Mouse (Mus musculus): ENCODE measurements around the gene Gm525. TPM values are rescaled to one million over a fixed set of nuclear protein-coding genes. Genes with fewer than 3 reads are reported as not detected.

The Gm525 gene
- polyA plus RNA-seq, 1 experiment from 2014 or later, result not detected

- WGBS, result 93% methylated on average over 11 of the region's 11 CpGs
- no peak for DNase-seq (ENCODE audit: extremely low spot score, low spot score)
- Histone ChIP-seq H3K27me3 (ENCODE audit: poor library complexity, severe bottlenecking) (peaks cover 11% of the 10 kb centered on the region), H3K9me3 (no peaks in the 10 kb centered on the region), H3K4me3 (no peak overlapping the region), H3K36me3 (replicated peaks) (no peaks in the 10 kb centered on the region), H3K27ac (no peak overlapping the region), H3K4me1 (peaks cover 9% of the 10 kb centered on the region)
Observed at GRCm38 (mm10) chr11:89105823-89106222, 32.2 kb downstream of the Gm525 start.

DNA sequence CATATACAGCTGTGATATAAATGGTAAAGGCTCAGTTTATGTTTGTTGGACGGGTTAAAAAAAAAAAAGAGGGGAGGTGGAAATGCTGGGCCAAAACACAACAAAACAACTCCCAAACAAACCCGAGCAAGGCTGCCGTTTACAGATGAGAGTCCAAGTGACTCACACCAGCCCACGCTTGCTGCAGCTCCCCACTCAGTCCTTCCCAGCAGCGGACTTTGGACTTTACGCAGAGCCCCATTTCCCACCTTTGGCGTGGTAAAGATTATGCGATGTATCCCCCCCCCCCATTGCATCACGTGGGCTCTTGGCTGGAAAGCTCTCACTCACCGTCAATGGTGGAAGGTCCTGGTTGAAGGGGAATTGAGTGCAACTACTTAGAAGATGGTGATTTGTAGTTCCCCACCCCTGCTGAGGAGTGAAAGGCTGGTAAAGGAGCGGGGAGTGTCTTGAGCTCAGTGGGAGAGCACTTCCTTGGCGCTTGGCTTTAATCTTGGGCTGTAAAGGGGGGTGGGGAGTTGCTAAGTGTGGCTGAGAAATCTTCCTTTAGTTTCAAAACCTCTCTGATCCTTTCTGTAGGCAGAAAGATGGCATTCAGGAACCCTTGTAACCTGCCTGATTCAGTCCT, 33.7 kb downstream of the Gm525 start:
- peaks cover 6% of the 10 kb centered on the region for H3K4me1 ChIP-seq

GRCm38 (mm10) chr11:89124411-89124810, 50.8 kb downstream of the Gm525 start:
- WGBS, result 20% methylated on average over 13 of the region's 13 CpGs
- Histone ChIP-seq H3K4me1 (peaks cover 19% of the 10 kb centered on the region), H3K4me3 (no peak overlapping the region), H3K27me3 (ENCODE audit: poor library complexity, severe bottlenecking) (no peaks in the 10 kb centered on the region; the same call in 1 of the 2 replicates), H3K9me3 (no peaks in the 10 kb centered on the region), H3K27ac (peak overlapping the region; percentile 58), H3K36me3 (replicated peaks) (no peaks in the 10 kb centered on the region)
- peak; percentile 36 for DNase-seq (ENCODE audit: extremely low spot score, low spot score)

More for the DNA sequence above, 33.7 kb downstream of the Gm525 start:
- 34% methylated on average over 12 of the region's 12 CpGs for WGBS
- Histone ChIP-seq H3K4me3 (no peak overlapping the region), H3K9me3 (no peaks in the 10 kb centered on the region), H3K27me3 (ENCODE audit: poor library complexity, severe bottlenecking) (peaks cover under 1% of the 10 kb centered on the region; the same call in 1 of the 2 replicates), H3K27ac (no peak overlapping the region), H3K36me3 (replicated peaks) (no peaks in the 10 kb centered on the region)
- DNase-seq (ENCODE audit: extremely low spot score, low spot score), result no peak

GRCm38 (mm10) chr11:89130856-89131255, 57.2 kb downstream of the Gm525 start:
- no peak overlapping the region for H3K4me3 ChIP-seq
- 45% methylated on average over 4 of the region's 4 CpGs for WGBS
- DNase-seq (ENCODE audit: extremely low spot score, low spot score), result no peak

GRCm38 (mm10) chr11:89132406-89132805, 58.8 kb downstream of the Gm525 start:
- no peak for DNase-seq (ENCODE audit: extremely low spot score, low spot score)
- Histone ChIP-seq H3K9me3 (no peaks in the 10 kb centered on the region), H3K27ac (no peak overlapping the region), H3K27me3 (ENCODE audit: poor library complexity, severe bottlenecking) (no peaks in the 10 kb centered on the region; the same call in 1 of the 2 replicates), H3K36me3 (replicated peaks) (no peaks in the 10 kb centered on the region), H3K4me1 (no peaks in the 10 kb centered on the region; the same call in 1 of the 2 replicates), H3K4me3 (no peak overlapping the region)
- 90% methylated on average over 7 of the region's 7 CpGs for WGBS

More at GRCm38 (mm10) chr11:89130856-89131255, 57.2 kb downstream of the Gm525 start:
- H3K36me3 ChIP-seq (replicated peaks), result no peaks in the 10 kb centered on the region
- no peaks in the 10 kb centered on the region; the same call in 1 of the 2 replicates for H3K4me1 ChIP-seq
- no peaks in the 10 kb centered on the region; the same call in 1 of the 2 replicates for H3K27me3 ChIP-seq (ENCODE audit: poor library complexity, severe bottlenecking)
- H3K9me3 ChIP-seq, result no peaks in the 10 kb centered on the region
- no peak overlapping the region for H3K27ac ChIP-seq

DNA sequence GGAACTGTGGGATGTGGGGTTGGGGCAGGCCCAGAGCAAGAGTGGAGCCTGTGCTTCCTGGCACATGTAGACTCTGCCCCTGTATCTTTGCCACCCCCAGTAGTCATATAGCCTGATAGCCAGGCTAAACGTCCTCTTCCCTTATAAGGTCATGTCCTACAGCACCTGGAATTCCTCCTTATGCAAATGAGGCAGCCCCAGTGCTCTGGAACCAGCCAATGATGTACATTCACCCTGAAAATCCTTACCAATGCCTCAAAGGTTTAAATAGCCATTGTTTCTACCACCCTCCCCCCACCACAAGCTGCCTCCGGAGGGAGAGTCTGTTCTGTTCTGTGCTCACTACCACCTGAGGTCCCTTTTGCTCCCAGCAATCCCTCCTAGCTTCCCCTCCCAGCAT, 60.6 kb downstream of the Gm525 start:
- WGBS, result 58% methylated on average over 2 of the region's 2 CpGs
- H3K36me3 ChIP-seq (replicated peaks), result no peaks in the 10 kb centered on the region
- H3K4me1 ChIP-seq, result no peaks in the 10 kb centered on the region; the same call in 1 of the 2 replicates
- no peak overlapping the region for H3K27ac ChIP-seq
- H3K4me3 ChIP-seq, result no peak overlapping the region
- no peaks in the 10 kb centered on the region; the same call in 1 of the 2 replicates for H3K27me3 ChIP-seq (ENCODE audit: poor library complexity, severe bottlenecking)
- H3K9me3 ChIP-seq, result 0 out of 2 replicates have a peak, but pooled peaks cover 6% of the 10 kb centered on the region
- DNase-seq (ENCODE audit: extremely low spot score, low spot score), result no peak

- Histone ChIP-seq H3K36me3 (replicated peaks) (no peaks in the 10 kb centered on the region), H3K4me1 (peaks cover 7% of the 10 kb centered on the region), H3K4me3 (no peak overlapping the region), H3K9me3 (0 out of 2 replicates have a peak, but pooled peaks cover 6% of the 10 kb centered on the region), H3K27me3 (ENCODE audit: poor library complexity, severe bottlenecking) (no peaks in the 10 kb centered on the region), H3K27ac (no peak overlapping the region)
- no peak for DNase-seq (ENCODE audit: extremely low spot score, low spot score)
- 98% methylated on average over 2 of the region's 2 CpGs for WGBS
Observed at GRCm38 (mm10) chr11:89137915-89138314, 64.3 kb downstream of the Gm525 start.

Other genes with a start within 250 kb of the Gm525 start
- 16.6 and 19.2 TPM in 2 replicates for gene Akap1, start 209.3 kb upstream of the Gm525 start, polyA plus RNA-seq (2016; fragmentation: Nextera tagmentation; extraction: Ambion mirVana)
- 72.7 and 76.2 TPM in 2 replicates for gene Scpep1, start 118.4 kb upstream of the Gm525 start, polyA plus RNA-seq (2016; fragmentation: Nextera tagmentation; extraction: Ambion mirVana)
- not detected in 2 replicates for gene Elobl, start 106.9 kb upstream of the Gm525 start, polyA plus RNA-seq (2016; fragmentation: Nextera tagmentation; extraction: Ambion mirVana)
- 29.4 TPM in 2 replicates for gene Coil, start 103.6 kb upstream of the Gm525 start, polyA plus RNA-seq (2016; fragmentation: Nextera tagmentation; extraction: Ambion mirVana)
- 2.1 and 2.5 TPM in 2 replicates for gene Trim25, start 74.5 kb upstream of the Gm525 start, polyA plus RNA-seq (2016; fragmentation: Nextera tagmentation; extraction: Ambion mirVana)
- gene Dgke, start 7.0 kb upstream of the Gm525 start, polyA plus RNA-seq (2016; fragmentation: Nextera tagmentation; extraction: Ambion mirVana), result 4.3 and 4.8 TPM in 2 replicates
- gene Nog, start 228.5 kb downstream of the Gm525 start, polyA plus RNA-seq (2016; fragmentation: Nextera tagmentation; extraction: Ambion mirVana), result 3.5 and 3.6 TPM in 2 replicates

All from forebrain, embryonic 10.5 days (tissue).